Mouse (Mus musculus) liver, adult 2 months (tissue): Measurements from ENCODE around the gene Ice1. TPM values are rescaled to one million over a fixed set of nuclear protein-coding genes. Genes with fewer than 3 reads are reported as not detected.

ENCODE experiments used
- DNase-seq: peaks from one replicate; pipeline ENCODE4 v3.0.0-alpha.2; 2011; ENCODE audit warnings: low read depth, low spot score; ENCODE audit errors: extremely low read depth
- H3K27ac ChIP-seq: fragments of 200-500 bp; replicated peaks from 2 replicates; pipeline ENCODE4 v1.5.1; 2012; ENCODE audit warnings: low read depth, mild to moderate bottlenecking, control low read depth, inconsistent platforms, low read length; ENCODE audit not compliant: insufficient read depth
- H3K27me3 ChIP-seq: fragments of 200-500 bp; 2 replicates; pipeline ENCODE4 v1.6.1; 2012; ENCODE audit warnings: mild to moderate bottlenecking, moderate library complexity, low read length, inconsistent platforms; ENCODE audit not compliant: control insufficient read depth, insufficient read depth
- H3K36me3 ChIP-seq: fragments of 200-500 bp; 2 replicates; pipeline ENCODE4 v1.6.1; 2012; ENCODE audit warnings: low read length, inconsistent platforms; ENCODE audit not compliant: control insufficient read depth, insufficient read depth
- H3K4me1 ChIP-seq: fragments of 200-500 bp; 2 replicates; pipeline ENCODE4 v1.6.1; 2011; ENCODE audit warnings: low read length; ENCODE audit not compliant: control insufficient read depth, insufficient read depth
- H3K4me3 ChIP-seq: fragments of 200-500 bp; 2 replicates; pipeline ENCODE4 v1.5.1; 2011; ENCODE audit warnings: low read depth, mild to moderate bottlenecking, control low read depth, low read length, moderate library complexity; ENCODE audit not compliant: insufficient read depth
- H3K79me2 ChIP-seq: fragments of 200-500 bp; 2 replicates; pipeline ENCODE4 v1.6.1; 2012; ENCODE audit warnings: inconsistent platforms, mild to moderate bottlenecking, low read length, moderate library complexity; ENCODE audit not compliant: control insufficient read depth, insufficient read depth
- H3K9ac ChIP-seq: fragments of 200-500 bp; 2 replicates; pipeline ENCODE4 v1.6.1; 2012; ENCODE audit warnings: low read depth, mild to moderate bottlenecking, control low read depth, inconsistent platforms, low read length
- CTCF ChIP-seq: fragments of 200-500 bp; IDR thresholded peaks from 2 replicates; pipeline ENCODE4 v1.5.1; 2011; ENCODE audit warnings: low read depth, low read length, control low read depth
- POLR2A ChIP-seq: fragments of 200-500 bp; IDR thresholded peaks from 2 replicates; pipeline ENCODE4 v1.6.1; 2011; ENCODE audit warnings: low read length, control low read depth; ENCODE audit not compliant: insufficient read depth; ENCODE audit errors: extremely low read depth
- WGBS: fragments of 180-500 bp; shearing (Covaris S2); methylation state at CpG from one replicate; pipeline ENCODE4 v1.1.7; 2018; 5-methylcytosine and 5-hydroxymethylcytosine counted together
- polyA plus RNA-seq: library from polyadenylated mRNA; depleted of rRNA; stranded (reverse); fragments of >200 nt; gene quantifications from 2 replicates; pipeline ENCODE4 v1.2.3, GENCODE M21; 2012; rRNA removed
- total RNA-seq: library from RNA; depleted of rRNA; stranded (reverse); fragments of >200 nt; gene quantifications from 2 replicates; pipeline ENCODE4 v1.2.3, GENCODE M21; 2014; rRNA removed

Gene Ice1
- total RNA-seq (12.2 and 14.5 TPM in 2 replicates), polyA plus RNA-seq (5.9 and 8.5 TPM in 2 replicates)

DNA sequence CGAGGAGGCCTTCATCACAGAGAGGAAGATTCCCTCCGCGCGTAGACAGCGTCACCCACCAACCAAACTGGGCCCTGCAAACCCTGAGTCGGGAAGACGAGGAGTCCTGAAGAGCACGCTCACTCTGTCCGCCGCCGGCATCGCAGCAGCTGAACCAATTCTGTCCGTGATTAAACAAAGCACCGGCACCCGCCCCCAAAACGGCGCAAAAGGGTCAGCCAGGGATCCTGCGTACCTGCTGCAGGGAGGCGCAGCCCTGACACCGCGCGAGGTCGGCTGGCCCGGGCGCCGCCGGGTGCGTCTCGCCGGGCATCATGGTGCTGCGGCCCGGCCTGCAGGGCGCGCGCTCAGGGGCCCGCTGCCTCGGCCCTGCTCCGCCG lies at the start of gene Ice1:
Gene Ice1, minus strand, starts transcription at position 353 of the 380 bp plus-strand sequence.
- Histone ChIP-seq H3K27ac (peak within 1 kb of the TSS; percentile 90), H3K4me3 (peak within 1 kb of the TSS; percentile 81), H3K36me3 (no peaks in the 10 kb centered on the region), H3K4me1 (peaks cover 13% of the 10 kb centered on the region), H3K27me3 (no peaks in the 10 kb centered on the region), H3K79me2 (peaks cover 23% of the 10 kb centered on the region), H3K9ac (peak within 1 kb of the TSS; percentile 79)
- peak; percentile 53 for DNase-seq
- no peak for TF ChIP-seq CTCF
- TF ChIP-seq POLR2A = no peak
- WGBS = 0% methylated on average over 38 of the region's 39 CpGs

DNA sequence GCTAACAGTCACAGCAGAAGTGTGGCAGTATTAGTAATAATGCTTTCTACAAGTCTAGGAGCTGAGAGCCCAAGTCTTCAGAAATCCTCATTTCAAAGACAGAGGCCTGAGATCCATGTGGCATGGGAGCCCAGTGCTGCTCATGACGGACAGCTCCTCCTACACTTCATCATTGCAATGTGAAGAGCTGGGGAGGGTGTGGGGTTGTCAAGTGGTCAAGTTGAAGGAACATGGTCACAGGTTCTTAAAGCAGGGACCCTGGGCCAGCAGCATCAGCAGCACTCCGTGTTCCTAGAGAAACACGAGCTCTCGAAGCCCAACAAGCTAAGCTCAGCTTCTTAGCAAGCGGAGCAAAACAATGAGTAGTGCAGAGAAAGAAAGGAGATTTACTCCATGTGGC lies 48.4 kb upstream of the Ice1 start:
- 68% methylated on average over 5 of the region's 5 CpGs for WGBS
- H3K79me2 ChIP-seq = no peaks in the 10 kb centered on the region

DNA sequence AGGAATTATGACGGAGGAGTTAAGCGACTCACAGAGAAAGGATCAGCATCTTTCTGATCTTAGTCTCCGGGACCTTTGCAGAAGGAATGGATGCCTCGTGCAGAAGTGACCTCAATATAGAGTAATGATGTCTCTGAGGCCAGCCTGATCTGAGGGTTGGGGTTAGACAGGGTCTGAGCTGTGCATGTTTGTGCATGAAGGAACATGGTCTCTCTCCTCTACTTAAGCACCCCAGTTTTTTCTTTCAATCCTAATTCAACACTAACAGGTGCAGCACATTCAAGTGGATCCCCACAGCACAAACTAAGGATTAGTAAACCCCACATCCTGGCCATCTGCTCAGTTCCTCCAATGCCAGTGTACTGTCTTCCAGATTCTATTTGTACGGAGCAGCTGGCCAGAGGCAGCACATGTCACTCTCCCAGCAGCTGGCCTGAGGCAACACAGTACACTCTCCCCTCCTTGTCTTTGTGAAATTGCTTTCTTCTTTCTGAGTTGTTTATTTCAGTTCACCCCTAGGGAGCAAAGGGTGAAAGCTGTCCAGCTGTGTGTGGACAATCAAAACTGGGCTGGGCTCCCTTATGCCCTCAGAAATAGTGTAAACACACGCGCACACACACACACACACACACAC lies 47.7 kb upstream of the Ice1 start:
- WGBS = 72% methylated on average over 7 of the region's 7 CpGs
- TF ChIP-seq CTCF = no peak
- no peak for TF ChIP-seq POLR2A
- Histone ChIP-seq H3K79me2 (no peaks in the 10 kb centered on the region), H3K4me3 (no peak overlapping the region), H3K9ac (no peak overlapping the region), H3K4me1 (no peaks in the 10 kb centered on the region), H3K36me3 (no peaks in the 10 kb centered on the region), H3K27ac (no peak overlapping the region), H3K27me3 (no peaks in the 10 kb centered on the region)
- DNase-seq = no peak

More for the DNA sequence above, 48.4 kb upstream of the Ice1 start:
- no peaks in the 10 kb centered on the region for H3K36me3 ChIP-seq
- no peak overlapping the region for H3K9ac ChIP-seq
- no peak for TF ChIP-seq POLR2A
- TF ChIP-seq CTCF = no peak
- no peak overlapping the region for H3K4me3 ChIP-seq
- DNase-seq = no peak
- no peaks in the 10 kb centered on the region for H3K27me3 ChIP-seq
- H3K4me1 ChIP-seq = no peaks in the 10 kb centered on the region
- H3K27ac ChIP-seq = no peak overlapping the region

DNA sequence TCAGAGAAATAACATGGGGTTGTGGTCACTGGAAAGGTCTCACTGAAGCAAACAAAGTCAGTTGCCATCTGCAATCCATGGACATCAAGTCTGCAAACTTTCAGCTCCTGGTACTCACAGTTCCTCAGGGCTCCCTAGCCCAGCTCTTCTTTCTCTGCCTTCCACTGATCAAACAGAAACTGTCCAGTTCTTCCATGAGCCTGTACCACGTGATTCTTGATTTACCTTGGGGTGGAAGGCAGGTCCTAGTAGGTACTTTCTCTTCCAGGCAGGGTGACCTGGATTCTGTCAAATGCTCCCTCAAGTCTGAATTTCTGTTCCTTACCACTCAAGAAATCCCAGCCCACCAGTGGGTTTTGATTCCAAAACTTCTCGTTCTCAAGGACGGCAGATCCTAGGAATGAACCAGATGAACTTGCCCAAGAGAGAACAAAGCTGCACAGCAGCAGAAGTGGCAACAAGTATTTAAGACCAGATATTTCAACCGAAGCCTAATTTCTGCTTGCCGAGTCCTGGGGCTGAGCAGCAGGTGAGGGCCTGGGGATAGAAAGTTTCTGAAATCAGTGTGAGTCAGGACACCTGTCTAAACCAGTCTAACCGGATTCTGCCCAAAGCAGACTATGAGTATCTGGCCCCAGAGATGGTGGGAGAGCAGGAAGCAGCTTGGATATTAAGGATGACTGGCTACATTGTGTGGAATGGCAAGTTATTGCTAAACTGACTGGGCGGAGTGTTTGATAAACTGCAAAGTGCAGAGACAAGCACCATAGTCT lies 44.2 kb upstream of the Ice1 start:
- no peaks in the 10 kb centered on the region for H3K4me1 ChIP-seq
- no peaks in the 10 kb centered on the region for H3K79me2 ChIP-seq
- H3K36me3 ChIP-seq = no peaks in the 10 kb centered on the region
- no peak for DNase-seq
- H3K4me3 ChIP-seq = no peak overlapping the region
- WGBS = 72% methylated on average over 7 of the region's 7 CpGs
- TF ChIP-seq CTCF (no peak), POLR2A (no peak)
- H3K9ac ChIP-seq = no peak overlapping the region
- H3K27ac ChIP-seq = no peak overlapping the region
- no peaks in the 10 kb centered on the region for H3K27me3 ChIP-seq

DNA sequence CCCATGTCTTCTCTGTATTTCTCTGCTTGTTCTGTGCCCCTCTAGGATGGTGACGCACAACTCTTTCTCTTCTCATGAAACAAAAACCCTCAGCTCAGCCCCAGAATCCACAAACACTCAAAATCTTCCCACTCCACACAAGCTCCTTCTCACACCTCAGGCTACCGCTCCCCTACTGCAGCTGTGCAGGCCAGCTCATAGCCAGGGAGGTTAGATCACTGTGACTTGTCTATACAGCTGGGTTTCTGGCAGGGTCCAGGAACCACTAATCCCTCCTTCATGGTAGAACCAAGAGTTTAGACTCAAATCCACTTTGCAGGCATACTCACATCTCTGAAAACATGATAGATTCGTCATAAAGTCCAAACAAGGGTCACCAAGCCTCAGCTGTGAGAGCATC lies 42.9 kb upstream of the Ice1 start:
- no peak overlapping the region for H3K4me3 ChIP-seq
- no peaks in the 10 kb centered on the region for H3K27me3 ChIP-seq
- WGBS = 82% methylated on average over 3 of the region's 3 CpGs
- H3K36me3 ChIP-seq = no peaks in the 10 kb centered on the region
- no peak for DNase-seq
- H3K9ac ChIP-seq = no peak overlapping the region
- TF ChIP-seq POLR2A (no peak), CTCF (no peak)
- no peak overlapping the region for H3K27ac ChIP-seq
- no peaks in the 10 kb centered on the region for H3K4me1 ChIP-seq
- no peaks in the 10 kb centered on the region for H3K79me2 ChIP-seq

DNA sequence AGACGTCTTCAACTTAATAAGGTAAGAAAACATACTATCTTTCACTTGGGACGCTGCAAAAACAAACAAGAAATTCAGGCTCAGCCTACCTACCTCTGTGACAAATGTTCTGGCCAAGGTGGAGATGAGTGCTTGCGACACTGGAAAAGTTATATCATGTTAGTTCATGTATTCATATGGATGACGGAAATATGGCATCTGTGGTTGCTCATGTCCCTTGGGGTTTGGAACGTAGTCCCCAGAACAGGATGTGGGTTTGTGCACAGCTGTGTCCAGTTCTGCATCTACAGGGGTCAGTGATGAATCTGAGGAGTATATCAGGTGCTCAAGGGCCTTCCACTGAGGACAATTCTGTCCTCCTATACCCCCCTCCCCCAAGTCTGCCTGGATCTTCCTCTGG lies 40.3 kb upstream of the Ice1 start:
- H3K9ac ChIP-seq = no peak overlapping the region
- no peak for TF ChIP-seq CTCF
- TF ChIP-seq POLR2A = no peak
- H3K79me2 ChIP-seq = no peaks in the 10 kb centered on the region
- 86% methylated on average over 5 of the region's 5 CpGs for WGBS
- no peaks in the 10 kb centered on the region for H3K36me3 ChIP-seq
- H3K27me3 ChIP-seq = no peaks in the 10 kb centered on the region
- no peak overlapping the region for H3K4me3 ChIP-seq
- no peak overlapping the region for H3K27ac ChIP-seq
- no peaks in the 10 kb centered on the region for H3K4me1 ChIP-seq
- DNase-seq = no peak
